Mouse (Mus musculus): ENCODE measurements around the gene Catsper4.

The Catsper4 gene

DNA sequence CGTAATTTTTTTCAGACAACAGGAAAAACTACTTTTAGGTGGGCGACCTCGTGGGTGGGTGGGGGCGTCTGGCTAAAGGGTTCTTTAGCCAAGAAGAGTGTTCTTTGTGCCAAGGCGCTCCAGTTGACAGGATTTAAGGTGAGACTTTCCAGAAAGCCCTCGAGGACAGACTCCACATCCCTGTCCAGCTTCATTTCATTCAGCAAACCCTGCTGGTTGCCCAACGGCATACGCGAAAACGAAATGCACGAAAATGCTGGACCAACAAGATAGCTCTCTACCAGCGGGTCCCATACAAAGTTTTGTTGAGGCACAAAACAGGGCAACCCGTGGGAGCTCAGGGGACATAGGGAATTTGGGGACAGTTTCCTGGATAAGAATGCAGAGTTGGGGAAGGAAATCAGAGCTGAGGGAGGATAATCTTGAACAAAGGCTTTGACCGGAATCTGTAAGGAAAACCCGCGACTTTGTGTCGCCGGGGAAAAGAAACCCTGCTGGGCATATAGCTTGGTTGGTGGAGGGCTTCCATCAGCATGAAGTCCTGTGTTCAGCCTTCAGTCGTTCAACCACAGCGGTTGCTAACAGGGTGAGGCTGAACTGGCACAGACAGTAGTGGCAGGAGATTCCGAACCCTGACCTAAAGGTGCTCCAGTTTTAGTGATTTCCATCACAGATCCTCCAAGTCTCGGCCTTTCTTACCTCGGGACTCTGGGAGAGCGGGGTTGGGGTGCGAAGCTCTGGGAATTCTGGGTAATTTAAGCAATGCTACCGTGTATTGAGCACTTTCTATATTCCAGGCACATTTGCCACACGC lies 23.1 kb upstream of the Catsper4 start:
- DNase-seq = no peak

- peak; percentile 38 for DNase-seq
Measured at GRCm38 (mm10) chr4:134249651-134250050, 22.5 kb upstream of the Catsper4 start.

DNA sequence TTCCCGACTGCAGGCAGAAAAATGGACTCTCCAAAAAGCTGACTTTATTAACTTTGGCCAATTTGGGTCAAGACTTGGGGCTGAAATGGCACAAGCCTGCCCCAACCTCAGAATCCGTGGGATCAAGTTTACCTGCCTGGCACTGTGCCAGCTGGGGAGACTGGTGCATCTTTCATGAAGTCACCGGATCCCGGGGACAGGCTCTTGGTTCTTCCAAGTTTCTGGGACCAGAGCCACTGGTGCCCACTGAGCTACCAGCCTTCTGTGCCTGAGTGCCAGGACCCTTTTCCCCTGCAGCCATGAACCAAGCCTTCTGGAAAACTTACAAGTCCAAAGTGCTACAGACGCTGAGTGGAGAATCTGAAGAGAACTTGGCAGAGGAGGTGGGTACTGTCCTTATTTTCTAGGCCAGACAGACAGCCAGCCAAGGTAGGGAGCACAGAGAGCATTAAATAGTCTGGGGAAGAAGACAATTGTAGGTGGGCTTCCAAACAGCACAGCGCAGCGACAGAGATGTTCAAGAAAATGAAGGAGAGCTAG lies 19.6 kb upstream of the Catsper4 start, which contains the start of gene Gm30191:
Gene Gm30191 (plus strand): TSS at position 217 of the 540 bp plus-strand sequence.
- DNase-seq = peak; percentile 26

- DNase-seq = peak; percentile 37
Measured at GRCm38 (mm10) chr4:134246256-134246655, 19.1 kb upstream of the Catsper4 start.

DNA sequence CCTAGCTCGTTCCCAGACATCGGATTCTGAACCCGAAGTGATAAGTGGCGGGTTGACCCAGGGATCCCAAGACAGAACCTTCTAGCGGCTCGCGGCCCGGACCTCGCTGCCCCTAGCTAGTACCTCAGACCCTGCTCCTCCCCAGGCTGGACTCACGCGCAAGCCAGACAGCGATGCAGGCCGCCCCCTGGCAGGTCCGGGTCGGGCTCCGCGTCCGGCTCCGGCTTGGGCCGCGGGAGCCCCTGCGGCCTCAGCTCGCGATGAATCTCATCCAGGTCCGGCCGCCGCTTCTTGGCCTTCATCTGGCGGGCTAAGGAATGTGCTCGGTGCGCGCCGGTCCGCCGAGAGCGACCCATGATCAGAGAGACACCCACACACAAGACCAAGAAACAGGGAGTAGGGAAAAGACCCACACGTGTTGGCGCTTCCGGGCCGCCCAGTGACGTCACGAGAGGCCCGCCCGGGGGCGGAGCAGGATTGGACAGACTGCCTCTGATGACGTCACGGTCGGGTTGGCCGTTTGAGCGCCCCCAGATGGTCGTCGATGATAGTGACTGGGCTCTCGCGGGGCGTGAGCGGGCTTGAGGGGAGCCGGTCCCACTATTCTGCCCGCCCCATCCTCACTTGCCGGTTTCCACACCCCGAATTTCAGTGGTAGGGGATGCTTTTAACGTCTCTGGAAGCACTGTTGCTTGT lies 18.1 kb upstream of the Catsper4 start, which contains the start of gene Zfp593:
Gene Zfp593 (minus strand): TSS at position 445 of the 696 bp plus-strand sequence.
- DNase-seq = peak; percentile 95

GRCm38 (mm10) chr4:134243516-134244250 lies 16.5 kb upstream of the Catsper4 start, which contains the start of gene E130218I03Rik:
Gene E130218I03Rik (plus strand): TSS chr4:134243662.
- DNase-seq = peak; percentile 16

DNA sequence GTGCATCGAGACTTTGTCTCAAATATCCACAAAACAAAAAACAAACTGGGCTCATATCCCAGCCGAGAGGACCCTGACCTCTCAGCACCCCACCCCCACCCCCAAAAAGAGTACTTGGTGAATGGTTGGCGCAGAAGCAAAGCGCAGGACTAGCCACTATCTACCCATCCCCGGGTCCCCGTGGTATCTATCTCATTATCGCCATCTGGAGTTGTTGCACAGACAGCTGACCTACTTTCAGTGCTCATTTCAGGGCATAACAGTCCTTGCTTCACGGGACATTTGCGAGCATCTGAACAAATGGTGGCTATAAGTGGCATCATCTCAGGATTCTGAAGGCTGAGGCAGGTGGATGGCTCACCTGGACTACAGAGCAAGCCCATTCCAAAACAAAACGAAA lies 11.5 kb upstream of the Catsper4 start:
- peak; percentile 36 for DNase-seq

GRCm38 (mm10) chr4:134238279-134238651 lies 11.1 kb upstream of the Catsper4 start, which contains the start of gene Cnksr1:
Gene Cnksr1 (minus strand): TSS chr4:134238399.
- peak; percentile 68 for DNase-seq

GRCm38 (mm10) chr4:134237582-134238278 lies 10.5 kb upstream of the Catsper4 start:
- DNase-seq = peak; percentile 14

DNA sequence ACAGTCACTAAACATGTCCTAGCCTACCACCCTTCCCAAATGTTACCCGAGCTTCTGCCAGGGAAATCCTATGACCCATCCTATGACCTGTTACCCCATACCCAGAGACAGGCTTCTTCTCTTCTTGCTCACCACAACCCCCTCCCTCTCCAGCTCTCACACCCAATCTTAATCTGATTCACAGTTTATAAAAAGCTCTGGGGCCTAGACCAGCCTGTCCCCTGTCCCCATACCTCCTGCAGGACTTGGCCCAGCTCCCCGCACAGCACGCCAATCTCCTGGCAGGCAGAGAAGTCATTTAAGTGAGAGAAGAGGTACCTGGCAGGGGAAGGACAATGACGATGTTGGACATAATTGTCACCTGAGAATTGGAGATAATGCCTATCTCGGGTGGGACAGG lies 7.7 kb upstream of the Catsper4 start:
- no peak for DNase-seq

- no peak for DNase-seq
Measured at GRCm38 (mm10) chr4:134230431-134230830, 3.2 kb upstream of the Catsper4 start.

GRCm38 (mm10) chr4:134222793-134223600 lies 4.2 kb downstream of the Catsper4 start:
- DNase-seq = no peak

GRCm38 (mm10) chr4:134206488-134207053 lies 20.6 kb downstream of the Catsper4 start:
- no peak for DNase-seq

DNA sequence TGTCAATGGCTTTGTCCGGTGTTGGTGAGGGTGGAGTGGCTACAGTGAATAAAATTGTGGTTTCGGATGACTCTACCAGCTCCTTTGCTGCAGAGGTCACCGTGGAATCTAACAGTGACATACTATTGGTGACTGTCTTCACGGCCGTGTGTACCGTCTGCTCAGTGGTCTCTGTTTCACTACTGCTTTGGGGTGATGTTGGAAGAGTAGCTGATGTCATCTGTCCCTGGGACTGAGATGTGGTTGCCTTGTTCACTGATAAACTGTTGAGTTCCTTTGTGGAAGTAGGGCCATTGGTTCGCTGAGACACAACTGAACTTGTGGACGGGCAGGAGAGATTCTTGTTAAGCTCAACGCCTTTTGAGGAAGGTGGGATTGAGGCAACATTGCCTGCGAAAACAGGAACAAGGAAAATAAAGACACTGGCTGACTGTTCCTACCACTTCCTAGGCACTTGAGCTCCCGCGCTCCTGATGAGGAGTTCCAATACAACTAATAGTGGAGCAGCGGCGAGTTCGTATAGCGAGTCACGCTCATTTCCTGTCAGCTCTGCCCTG lies 23.8 kb downstream of the Catsper4 start:
- DNase-seq = no peak

GRCm38 (mm10) chr4:134202904-134203303 lies 24.3 kb downstream of the Catsper4 start, which contains the start of gene Gm7534:
Gene Gm7534 (minus strand): TSS chr4:134203004.
- DNase-seq = no peak

GRCm38 (mm10) chr4:134199371-134199770 lies 27.8 kb downstream of the Catsper4 start:
- no peak for DNase-seq

GRCm38 (mm10) chr4:134186268-134186667 lies 40.9 kb downstream of the Catsper4 start:
- DNase-seq = no peak

GRCm38 (mm10) chr4:134185569-134185968 lies 41.6 kb downstream of the Catsper4 start:
- no peak for DNase-seq

- DNase-seq = no peak
Measured at GRCm38 (mm10) chr4:134183711-134184110, 43.5 kb downstream of the Catsper4 start.

DNA sequence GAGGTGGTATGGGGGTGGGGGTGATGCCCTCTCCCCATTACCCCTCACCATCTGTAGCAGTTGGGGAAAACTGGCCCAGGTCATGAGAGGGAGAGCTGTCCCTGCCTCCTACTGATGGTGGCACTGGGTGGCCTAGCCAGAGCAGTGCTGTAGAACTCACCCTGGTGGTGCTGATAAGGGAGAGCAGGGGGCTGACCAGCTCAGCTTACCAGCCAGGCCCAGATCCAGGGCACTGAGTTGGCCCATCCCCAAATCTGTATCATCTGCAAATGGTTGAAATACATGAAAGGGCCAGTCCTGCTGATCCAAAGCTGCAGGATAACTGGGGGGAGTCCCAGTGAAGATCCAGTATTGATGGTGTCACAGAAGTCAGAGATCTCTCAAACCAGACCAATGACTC lies 45.4 kb downstream of the Catsper4 start:
- no peak for DNase-seq

Data from cerebellum, adult 9-10 months (tissue).